Mouse (Mus musculus) embryonic facial prominence, embryonic 12.5 days (tissue): ENCODE data around the gene Sptssa. TPM values are rescaled to one million over a fixed set of nuclear protein-coding genes. Genes with fewer than 3 reads are reported as not detected.

ENCODE experiments used
- ATAC-seq: fragments of 200-750 bp; cut with Nextera tagmentation; 2 replicates; pipeline ENCODE4 v1.8.0; 2017; ENCODE audit not compliant: insufficient number of reproducible peaks, insufficient read depth, low FRiP score, low TSS enrichment
- H3K27ac ChIP-seq: fragments of 300-500 bp; sonication (generic); 2 replicates; pipeline ENCODE4 v1.5.1; 2016; ENCODE audit warnings: mild to moderate bottlenecking
- H3K27me3 ChIP-seq: fragments of 300-500 bp; sonication (generic); 2 replicates; pipeline ENCODE4 v1.6.1; 2016; ENCODE audit warnings: mild to moderate bottlenecking, moderate library complexity
- H3K36me3 ChIP-seq: fragments of 300-500 bp; sonication (generic); 2 replicates; pipeline ENCODE4 v1.6.1; 2016; ENCODE audit warnings: mild to moderate bottlenecking
- H3K4me1 ChIP-seq: fragments of 300-500 bp; sonication (generic); 2 replicates; pipeline ENCODE4 v1.6.1; 2016
- H3K4me2 ChIP-seq: fragments of 300-500 bp; sonication (generic); replicated peaks from 2 replicates; pipeline ENCODE4 v1.6.1; 2016; ENCODE audit warnings: mild to moderate bottlenecking, moderate library complexity
- H3K4me3 ChIP-seq: fragments of 300-500 bp; sonication (generic); 2 replicates; pipeline ENCODE4 v1.5.1; 2016; ENCODE audit warnings: mild to moderate bottlenecking
- H3K9ac ChIP-seq: fragments of 300-500 bp; sonication (generic); 2 replicates; pipeline ENCODE4 v1.6.1; 2016; ENCODE audit warnings: mild to moderate bottlenecking, moderate library complexity
- H3K9me3 ChIP-seq: fragments of 300-500 bp; sonication (generic); 2 replicates; pipeline ENCODE4 v1.6.1; 2016; ENCODE audit warnings: mild to moderate bottlenecking, moderate library complexity
- WGBS: fragments of 180-500 bp; shearing (Covaris S2); methylation state at CpG from one replicate; pipeline ENCODE4 v1.1.7; 2016; 5-methylcytosine and 5-hydroxymethylcytosine counted together
- polyA plus RNA-seq: library from polyadenylated mRNA; unstranded; fragments of >200 nt; fragmentation: Nextera tagmentation; extraction: Ambion mirVana; gene quantifications from 2 replicates; pipeline ENCODE4 v1.2.1, GENCODE M21; 2016

Gene Sptssa
- polyA plus RNA-seq: 187 and 197 TPM in 2 replicates

- whole genome bisulfite sequencing: 8% methylated on average over 53 of the region's 53 CpGs
- H3K4me3 ChIP-seq: peak within 1 kb of the TSS; percentile 58
- peak within 1 kb of the TSS; percentile 80 for H3K27ac ChIP-seq
These were observed at the start of gene Sptssa for GRCm38 (mm10) chr12:54656396-54657171. TSS of gene Sptssa (minus strand) at chr12:54656573.

GRCm38 (mm10) chr12:54699394-54699793, 43.0 kb upstream of the Sptssa start:
- H3K9ac ChIP-seq: no peak overlapping the region
- peaks cover 3% of the 10 kb centered on the region; the same call in 1 of the 2 replicates for H3K4me1 ChIP-seq
- H3K4me2 ChIP-seq: no peak overlapping the region
- 80% methylated on average over 7 of the region's 7 CpGs for WGBS
- H3K27me3 ChIP-seq: no peaks in the 10 kb centered on the region
- H3K9me3 ChIP-seq: no peaks in the 10 kb centered on the region
- no peak overlapping the region for H3K27ac ChIP-seq
- no peak overlapping the region for H3K4me3 ChIP-seq
- H3K36me3 ChIP-seq: no peaks in the 10 kb centered on the region
- no peak for ATAC-seq

More at GRCm38 (mm10) chr12:54656396-54657171, at the start of gene Sptssa:
- H3K4me1 ChIP-seq: peaks cover 16% of the 10 kb centered on the region
- no peaks in the 10 kb centered on the region for H3K27me3 ChIP-seq
- H3K9me3 ChIP-seq: no peaks in the 10 kb centered on the region
- ATAC-seq: peak; percentile 100
- H3K9ac ChIP-seq: peak within 1 kb of the TSS; percentile 72
- no peaks in the 10 kb centered on the region for H3K36me3 ChIP-seq
- H3K4me2 ChIP-seq: peak within 1 kb of the TSS; percentile 60

- 54% methylated on average over 6 of the region's 6 CpGs for WGBS
- H3K4me3 ChIP-seq: no peak overlapping the region
- H3K27ac ChIP-seq: no peak overlapping the region; the same call in 1 of the 2 replicates
- no peaks in the 10 kb centered on the region for H3K27me3 ChIP-seq
- H3K36me3 ChIP-seq: no peaks in the 10 kb centered on the region; the same call in 1 of the 2 replicates
- no peaks in the 10 kb centered on the region for H3K9me3 ChIP-seq
- peaks cover 3% of the 10 kb centered on the region; the same call in 1 of the 2 replicates for H3K4me1 ChIP-seq
- H3K9ac ChIP-seq: no peak overlapping the region
- no peak overlapping the region for H3K4me2 ChIP-seq
- ATAC-seq: no peak
These were observed 41.4 kb upstream of the Sptssa start for GRCm38 (mm10) chr12:54697791-54698250.

- peaks cover 7% of the 10 kb centered on the region; the same call in 1 of the 2 replicates for H3K36me3 ChIP-seq
- WGBS: 9% methylated on average over 7 of the region's 7 CpGs
- no peak overlapping the region for H3K4me2 ChIP-seq
- no peak overlapping the region for H3K4me3 ChIP-seq
- ATAC-seq: no peak; the same call in 1 of the 2 replicates
- no peak overlapping the region for H3K27ac ChIP-seq
- no peaks in the 10 kb centered on the region for H3K9me3 ChIP-seq
- H3K27me3 ChIP-seq: no peaks in the 10 kb centered on the region
- peaks cover 3% of the 10 kb centered on the region; the same call in 1 of the 2 replicates for H3K4me1 ChIP-seq
- no peak overlapping the region for H3K9ac ChIP-seq
These were observed 40.7 kb upstream of the Sptssa start for GRCm38 (mm10) chr12:54697003-54697597.

- Histone ChIP-seq H3K9me3 (no peaks in the 10 kb centered on the region), H3K27me3 (no peaks in the 10 kb centered on the region), H3K27ac (peak overlapping the region; percentile 93), H3K4me2 (peak overlapping the region; percentile 69), H3K4me1 (peaks cover 3% of the 10 kb centered on the region; the same call in 1 of the 2 replicates), H3K4me3 (peak overlapping the region; percentile 81), H3K9ac (peak overlapping the region; percentile 81), H3K36me3 (peaks cover 9% of the 10 kb centered on the region; the same call in 1 of the 2 replicates)
- ATAC-seq: peak; percentile 82
- under 1% methylated on average over 32 of the region's 32 CpGs for WGBS
These were observed 40.0 kb upstream of the Sptssa start for GRCm38 (mm10) chr12:54696242-54697002.

- under 1% methylated on average over 57 of the region's 57 CpGs for whole genome bisulfite sequencing
These were observed 39.3 kb upstream of the Sptssa start, which contains the start of gene Eapp for GRCm38 (mm10) chr12:54695511-54696241. TSS of gene Eapp (minus strand) at chr12:54695897.

GRCm38 (mm10) chr12:54694847-54695510, 38.6 kb upstream of the Sptssa start:
- ATAC-seq: no peak
- 38% methylated on average over 12 of the region's 12 CpGs for WGBS
- Histone ChIP-seq H3K9me3 (no peaks in the 10 kb centered on the region), H3K27me3 (no peaks in the 10 kb centered on the region), H3K9ac (peak overlapping the region; percentile 81), H3K36me3 (peaks cover 14% of the 10 kb centered on the region), H3K4me3 (peak overlapping the region; percentile 81), H3K27ac (peak overlapping the region; percentile 93), H3K4me2 (peak overlapping the region; percentile 69), H3K4me1 (peaks cover 3% of the 10 kb centered on the region; the same call in 1 of the 2 replicates)

More at GRCm38 (mm10) chr12:54695511-54696241, 39.3 kb upstream of the Sptssa start, which contains the start of gene Eapp:
- Histone ChIP-seq H3K27ac (peak within 1 kb of the TSS; percentile 93), H3K27me3 (no peaks in the 10 kb centered on the region), H3K4me2 (peak within 1 kb of the TSS; percentile 69), H3K4me3 (peak within 1 kb of the TSS; percentile 81), H3K4me1 (peaks cover 3% of the 10 kb centered on the region; the same call in 1 of the 2 replicates), H3K36me3 (peaks cover 9% of the 10 kb centered on the region; the same call in 1 of the 2 replicates), H3K9me3 (no peaks in the 10 kb centered on the region), H3K9ac (peak within 1 kb of the TSS; percentile 81)
- peak; percentile 91 for ATAC-seq

- Histone ChIP-seq H3K27ac (no peak overlapping the region), H3K27me3 (no peaks in the 10 kb centered on the region), H3K4me2 (no peak overlapping the region), H3K4me1 (no peaks in the 10 kb centered on the region), H3K9ac (no peak overlapping the region), H3K4me3 (no peak overlapping the region), H3K9me3 (no peaks in the 10 kb centered on the region), H3K36me3 (peaks cover 43% of the 10 kb centered on the region)
- WGBS: 92% methylated on average over 5 of the region's 5 CpGs
- ATAC-seq: no peak
These were observed 32.7 kb upstream of the Sptssa start for GRCm38 (mm10) chr12:54689082-54689481.

- no peak overlapping the region for H3K4me3 ChIP-seq
- no peaks in the 10 kb centered on the region for H3K27me3 ChIP-seq
- no peak for ATAC-seq
- no peak overlapping the region for H3K9ac ChIP-seq
- whole genome bisulfite sequencing: 27% methylated on average over 1 of the region's 1 CpGs
- no peaks in the 10 kb centered on the region for H3K4me1 ChIP-seq
- H3K9me3 ChIP-seq: no peaks in the 10 kb centered on the region
- no peak overlapping the region for H3K4me2 ChIP-seq
- H3K27ac ChIP-seq: no peak overlapping the region
- peaks cover 24% of the 10 kb centered on the region for H3K36me3 ChIP-seq
These were observed 26.8 kb upstream of the Sptssa start for GRCm38 (mm10) chr12:54683182-54683581.

- Histone ChIP-seq H3K4me2 (no peak overlapping the region), H3K27me3 (no peaks in the 10 kb centered on the region), H3K27ac (no peak overlapping the region), H3K9me3 (no peaks in the 10 kb centered on the region), H3K4me3 (no peak overlapping the region), H3K9ac (no peak overlapping the region), H3K4me1 (no peaks in the 10 kb centered on the region), H3K36me3 (peaks cover 58% of the 10 kb centered on the region)
- ATAC-seq: no peak
- 96% methylated on average over 9 of the region's 9 CpGs for WGBS
These were observed 20.3 kb upstream of the Sptssa start for GRCm38 (mm10) chr12:54676709-54677108.
